Mouse (Mus musculus) limb, embryonic 11.5 days (tissue): Measurements from ENCODE around the gene Fxyd4. TPM values are rescaled to one million over a fixed set of nuclear protein-coding genes. Genes with fewer than 3 reads are reported as not detected.

Experiments
- ATAC-seq: fragments of 200-750 bp; cut with Nextera tagmentation; 2 replicates; pipeline ENCODE4 v1.8.0; 2017; ENCODE audit warnings: low read depth; ENCODE audit not compliant: insufficient number of reproducible peaks, low FRiP score, low TSS enrichment
- DNase-seq: peaks from one replicate; pipeline ENCODE4 v3.0.0-alpha.2; 2015; ENCODE audit warnings: low spot score
- H3K27ac ChIP-seq: fragments of 300-500 bp; sonication (generic); replicated peaks from 2 replicates; pipeline ENCODE4 v1.5.1; 2014; ENCODE audit warnings: low read depth, mild to moderate bottlenecking, low read length
- H3K27me3 ChIP-seq: fragments of 300-500 bp; sonication (generic); 2 replicates; pipeline ENCODE4 v1.6.1; 2014; ENCODE audit warnings: mild to moderate bottlenecking, low read length, mixed read lengths; ENCODE audit not compliant: control insufficient read depth, insufficient read depth
- H3K36me3 ChIP-seq: fragments of 300-500 bp; sonication (generic); 2 replicates; pipeline ENCODE4 v1.6.1; 2014; ENCODE audit warnings: mild to moderate bottlenecking, low read length, moderate library complexity, mixed read lengths; ENCODE audit not compliant: control insufficient read depth, insufficient read depth
- H3K4me1 ChIP-seq: fragments of 300-500 bp; sonication (generic); 2 replicates; pipeline ENCODE4 v1.6.1; 2014; ENCODE audit warnings: low read length, mixed read lengths; ENCODE audit not compliant: control insufficient read depth, insufficient read depth
- H3K4me2 ChIP-seq: fragments of 300-500 bp; sonication (generic); 2 replicates; pipeline ENCODE4 v1.6.1; 2014; ENCODE audit warnings: low read depth, mild to moderate bottlenecking, moderate library complexity; ENCODE audit not compliant: severe bottlenecking
- H3K4me3 ChIP-seq: fragments of 300-500 bp; sonication (generic); 2 replicates; pipeline ENCODE4 v1.5.1; 2014; ENCODE audit warnings: low read depth, low read length
- H3K9ac ChIP-seq: fragments of 300-500 bp; sonication (generic); 2 replicates; pipeline ENCODE4 v1.6.1; 2014; ENCODE audit warnings: mild to moderate bottlenecking, low read length
- H3K9me3 ChIP-seq: fragments of 300-500 bp; sonication (generic); 2 replicates; pipeline ENCODE4 v1.6.1; 2016; ENCODE audit warnings: low read length; ENCODE audit not compliant: control insufficient read depth
- WGBS: fragments of 180-500 bp; shearing (Covaris S2); extraction: QIAGEN DNeasy Blood & Tissue Kit; methylation state at CpG from one replicate; pipeline ENCODE4 v1.1.7; 2014; 5-methylcytosine and 5-hydroxymethylcytosine counted together
- polyA plus RNA-seq: library from polyadenylated mRNA; unstranded; fragments of >200 nt; fragmentation: Nextera tagmentation; extraction: Ambion mirVana; gene quantifications from 2 replicates; pipeline ENCODE4 v1.2.1, GENCODE M21; 2014

The Fxyd4 gene
- polyA plus RNA-seq: 2.0 and 3.9 TPM in 2 replicates

DNA sequence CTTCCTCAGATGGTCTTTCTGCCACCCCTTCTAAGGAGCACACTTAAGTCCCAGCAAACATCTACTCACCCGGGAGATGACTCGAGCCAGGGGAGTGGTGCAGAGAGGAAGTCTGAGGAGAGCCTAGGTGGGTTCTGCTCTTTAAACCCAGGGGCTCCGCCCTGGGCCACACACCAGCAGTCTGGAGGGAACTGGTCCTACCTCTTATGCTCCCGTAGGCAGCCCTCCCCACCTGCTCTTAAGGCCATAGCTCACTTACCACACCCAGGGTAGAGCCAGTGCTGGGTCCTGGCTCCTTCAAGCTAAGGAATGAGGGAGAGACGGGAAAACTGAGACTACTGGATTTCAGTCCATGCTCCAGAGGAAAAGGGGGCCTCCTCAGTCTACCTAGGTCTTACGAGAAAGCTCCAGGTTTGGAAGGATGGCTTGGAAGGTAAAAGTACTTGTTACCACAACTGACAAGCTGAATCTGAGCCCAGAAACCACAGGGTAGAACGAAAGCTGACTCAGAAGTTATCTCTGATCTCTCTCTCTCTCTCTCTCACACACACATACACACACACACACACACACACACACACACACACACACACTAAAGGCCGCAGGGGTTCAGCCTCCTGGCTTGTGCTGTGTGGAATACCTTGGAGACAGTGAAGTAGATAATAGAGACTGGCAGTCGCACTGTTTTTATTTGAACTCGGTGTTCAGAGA lies at the start of gene Fxyd4:
Gene Fxyd4 (minus strand): TSS at position 471 of the 711 bp plus-strand sequence.
- H3K36me3 ChIP-seq: no peaks in the 10 kb centered on the region
- no peak within 1 kb of the TSS for H3K27ac ChIP-seq
- no peak within 1 kb of the TSS for H3K4me3 ChIP-seq
- no peak for DNase-seq
- no peak within 1 kb of the TSS for H3K9ac ChIP-seq
- no peak within 1 kb of the TSS for H3K4me2 ChIP-seq
- H3K4me1 ChIP-seq: no peaks in the 10 kb centered on the region
- ATAC-seq: no peak
- H3K27me3 ChIP-seq: no peaks in the 10 kb centered on the region
- WGBS: 79% methylated on average over 10 of the region's 10 CpGs
- no peaks in the 10 kb centered on the region for H3K9me3 ChIP-seq

DNA sequence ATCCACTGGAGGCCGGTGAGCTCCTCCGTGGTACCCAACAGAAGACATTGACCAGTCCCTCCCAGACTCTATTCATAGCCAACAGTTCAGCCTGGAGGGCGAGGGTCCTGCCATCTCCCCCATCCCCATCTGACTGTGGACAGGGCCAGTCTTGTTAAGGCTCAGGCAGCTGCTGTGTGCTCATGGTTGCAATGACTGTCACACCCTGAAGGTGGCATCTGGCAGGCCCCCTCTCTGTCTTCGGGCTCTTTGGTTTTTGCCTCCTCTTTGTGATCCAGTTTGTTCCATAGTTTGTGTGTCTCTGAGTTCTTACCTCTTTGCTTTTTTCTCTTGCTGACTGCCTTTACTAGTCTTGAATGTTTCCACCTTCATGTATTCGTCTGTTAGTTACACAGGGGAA lies 49.7 kb upstream of the Fxyd4 start:
- no peak overlapping the region for H3K4me2 ChIP-seq
- no peak for DNase-seq
- H3K36me3 ChIP-seq: no peaks in the 10 kb centered on the region
- no peak for ATAC-seq
- H3K4me1 ChIP-seq: no peaks in the 10 kb centered on the region
- no peak overlapping the region for H3K9ac ChIP-seq
- WGBS: 61% methylated on average over 5 of the region's 5 CpGs
- H3K9me3 ChIP-seq: no peaks in the 10 kb centered on the region
- H3K4me3 ChIP-seq: no peak overlapping the region
- H3K27me3 ChIP-seq: no peaks in the 10 kb centered on the region
- no peak overlapping the region for H3K27ac ChIP-seq

DNA sequence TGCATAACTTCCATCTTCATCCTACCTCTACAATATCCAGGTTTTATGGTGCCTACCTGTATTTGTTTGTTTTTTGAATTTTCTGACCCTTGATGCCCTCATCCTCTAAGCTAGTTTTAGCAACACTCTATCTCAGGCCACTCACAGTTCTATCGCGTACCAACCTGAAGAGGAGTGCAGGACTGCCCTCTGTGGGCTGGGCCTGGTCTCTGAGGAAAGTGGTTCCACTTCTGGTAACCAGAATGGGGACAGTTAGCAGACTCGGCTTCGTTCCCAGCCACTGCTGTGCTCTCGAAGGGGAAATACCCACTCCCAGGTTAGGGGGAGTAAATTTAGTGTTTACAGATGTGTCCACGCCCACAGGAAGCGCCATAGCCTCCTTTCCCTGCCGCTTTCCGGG lies 29.2 kb upstream of the Fxyd4 start:
- H3K27ac ChIP-seq: no peak overlapping the region
- H3K27me3 ChIP-seq: no peaks in the 10 kb centered on the region
- H3K4me2 ChIP-seq: no peak overlapping the region
- ATAC-seq (no peak), DNase-seq (no peak)
- H3K9ac ChIP-seq: no peak overlapping the region
- H3K9me3 ChIP-seq: no peaks in the 10 kb centered on the region
- no peak overlapping the region for H3K4me3 ChIP-seq
- no peaks in the 10 kb centered on the region for H3K36me3 ChIP-seq
- WGBS: 27% methylated on average over 9 of the region's 9 CpGs
- no peaks in the 10 kb centered on the region for H3K4me1 ChIP-seq

DNA sequence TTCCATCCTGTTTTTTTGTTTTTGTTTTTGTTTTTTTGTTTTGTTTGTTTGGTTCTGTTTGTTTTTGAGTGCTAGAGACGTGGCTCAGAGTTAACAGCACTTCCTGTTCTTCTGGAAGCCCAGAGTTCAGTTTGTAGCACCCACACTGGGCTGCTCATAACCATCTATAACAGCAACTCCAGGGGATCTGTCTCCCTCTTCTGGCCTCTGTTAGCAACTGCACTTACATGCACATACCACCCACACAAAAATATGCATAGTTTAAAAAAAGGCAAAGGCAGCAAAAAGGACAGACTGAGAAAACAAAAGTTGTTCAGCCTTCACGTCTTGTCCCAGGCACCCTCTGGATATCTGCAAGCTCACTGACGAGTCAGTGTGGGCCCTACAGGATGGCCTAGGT lies 25.7 kb upstream of the Fxyd4 start:
- no peaks in the 10 kb centered on the region for H3K9me3 ChIP-seq
- no peak overlapping the region for H3K4me2 ChIP-seq
- ATAC-seq (no peak), DNase-seq (no peak)
- no peak overlapping the region for H3K27ac ChIP-seq
- H3K27me3 ChIP-seq: no peaks in the 10 kb centered on the region
- no peaks in the 10 kb centered on the region for H3K4me1 ChIP-seq
- no peaks in the 10 kb centered on the region for H3K36me3 ChIP-seq
- WGBS: 88% methylated on average over 3 of the region's 3 CpGs
- no peak overlapping the region for H3K9ac ChIP-seq
- H3K4me3 ChIP-seq: no peak overlapping the region

DNA sequence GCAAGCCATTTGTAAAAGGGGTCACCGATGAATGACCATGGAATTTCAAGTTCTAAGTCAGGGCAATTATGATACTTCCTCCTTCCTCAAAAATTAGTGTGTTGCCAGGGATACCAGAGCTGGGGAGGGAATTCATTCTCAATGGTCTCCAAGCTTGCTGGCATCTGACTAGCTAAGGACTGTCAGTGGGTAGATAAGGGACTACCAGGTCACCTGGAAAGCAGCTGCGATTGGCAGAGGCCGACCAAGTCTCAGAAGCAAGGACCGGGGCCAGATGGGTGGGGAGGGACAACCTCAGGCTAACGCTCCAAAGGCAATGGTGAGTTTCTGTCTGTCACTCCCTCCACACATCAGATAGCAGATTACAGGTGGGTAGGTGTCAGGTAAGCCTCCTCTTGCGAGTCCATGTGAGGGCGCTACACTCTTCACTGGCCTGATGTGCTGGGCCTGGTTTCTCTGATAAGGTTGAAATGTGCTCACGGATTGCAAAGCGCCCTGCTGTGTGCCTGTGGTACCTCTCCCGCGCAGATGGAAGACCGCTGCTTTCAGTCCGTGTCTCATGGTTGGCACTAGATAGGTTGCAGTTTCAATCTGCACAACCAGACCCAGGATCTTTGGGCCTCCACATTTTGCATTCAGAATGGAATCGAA lies 19.5 kb upstream of the Fxyd4 start:
- Histone ChIP-seq H3K36me3 (no peaks in the 10 kb centered on the region), H3K27me3 (no peaks in the 10 kb centered on the region), H3K27ac (no peak overlapping the region), H3K9me3 (no peaks in the 10 kb centered on the region), H3K4me3 (no peak overlapping the region), H3K9ac (no peak overlapping the region), H3K4me1 (no peaks in the 10 kb centered on the region), H3K4me2 (no peak overlapping the region)
- ATAC-seq (no peak), DNase-seq (no peak)
- 19% methylated on average over 14 of the region's 14 CpGs for WGBS

DNA sequence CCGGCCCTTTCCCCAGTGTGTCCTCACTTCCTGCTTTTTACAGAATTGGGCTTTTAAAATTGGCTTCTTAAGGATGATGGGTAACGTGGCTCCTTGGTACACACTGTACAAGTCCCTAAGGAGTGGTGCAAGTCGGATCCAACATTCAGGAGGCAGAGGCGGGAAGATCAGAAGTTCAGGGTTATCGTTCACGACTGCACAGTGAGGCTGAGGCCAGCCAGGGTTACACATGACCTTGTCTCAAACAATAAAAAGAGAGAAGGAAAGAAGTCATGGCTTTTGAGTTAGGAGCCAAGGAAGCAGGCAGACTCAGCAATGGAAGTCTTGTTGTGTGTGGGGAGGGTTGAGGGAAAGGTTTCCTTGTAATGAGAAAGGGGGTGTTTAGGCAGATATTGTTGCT lies 18.7 kb upstream of the Fxyd4 start:
- no peaks in the 10 kb centered on the region for H3K9me3 ChIP-seq
- WGBS: 77% methylated on average over 6 of the region's 6 CpGs
- no peak overlapping the region for H3K9ac ChIP-seq
- no peaks in the 10 kb centered on the region for H3K27me3 ChIP-seq
- H3K4me1 ChIP-seq: no peaks in the 10 kb centered on the region
- no peak for ATAC-seq
- DNase-seq: no peak
- no peak overlapping the region for H3K27ac ChIP-seq
- H3K4me3 ChIP-seq: no peak overlapping the region
- no peak overlapping the region for H3K4me2 ChIP-seq
- no peaks in the 10 kb centered on the region for H3K36me3 ChIP-seq

DNA sequence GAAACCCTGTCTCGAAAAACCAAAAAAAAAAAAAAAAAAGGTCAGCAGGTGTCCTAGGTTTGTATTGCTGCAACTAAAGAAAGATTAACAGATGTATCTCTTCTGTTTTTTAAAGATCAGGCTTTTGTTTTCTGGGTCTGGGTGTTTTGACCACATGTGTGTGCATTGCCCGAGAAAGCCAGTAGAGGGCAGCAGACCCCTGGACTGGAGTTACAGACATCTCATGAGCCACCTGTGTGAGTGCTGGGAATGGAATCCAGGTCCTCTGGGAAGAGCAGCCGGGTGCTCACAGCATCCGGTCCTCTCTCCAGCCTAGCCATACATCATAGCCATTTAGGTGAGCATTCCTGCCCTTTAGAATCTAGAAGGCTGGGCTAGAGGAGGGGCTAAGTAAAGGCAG lies 14.8 kb upstream of the Fxyd4 start:
- Histone ChIP-seq H3K9ac (no peak overlapping the region), H3K9me3 (no peaks in the 10 kb centered on the region), H3K27ac (no peak overlapping the region), H3K4me2 (no peak overlapping the region), H3K4me1 (no peaks in the 10 kb centered on the region), H3K4me3 (no peak overlapping the region), H3K27me3 (no peaks in the 10 kb centered on the region), H3K36me3 (no peaks in the 10 kb centered on the region)
- 86% methylated on average over 4 of the region's 4 CpGs for WGBS
- ATAC-seq (no peak), DNase-seq (no peak)

DNA sequence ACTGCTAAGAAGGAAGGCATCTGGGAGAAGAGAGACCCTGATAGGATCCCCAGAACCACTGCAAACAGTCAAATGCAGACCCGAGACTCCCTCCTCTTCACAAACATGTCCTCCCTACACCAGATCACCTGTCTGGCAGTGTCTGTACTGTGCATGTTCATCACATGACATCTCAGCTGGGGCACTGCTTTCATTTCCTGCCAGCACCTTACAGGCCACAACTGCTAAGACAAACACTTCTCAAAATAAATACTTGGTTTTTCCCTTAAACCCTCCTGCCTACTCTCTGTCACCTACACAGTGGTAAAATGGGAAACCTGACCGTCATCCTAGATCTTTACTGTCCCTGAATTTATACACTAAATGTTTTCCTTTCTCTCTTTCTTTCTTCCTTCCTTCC lies 6.4 kb upstream of the Fxyd4 start:
- 90% methylated on average over 2 of the region's 2 CpGs for WGBS

More for the DNA sequence above, 6.4 kb upstream of the Fxyd4 start:
- ATAC-seq: no peak
- Histone ChIP-seq H3K36me3 (no peaks in the 10 kb centered on the region), H3K4me3 (no peak overlapping the region), H3K27ac (no peak overlapping the region), H3K4me2 (no peak overlapping the region), H3K4me1 (no peaks in the 10 kb centered on the region), H3K9ac (no peak overlapping the region), H3K9me3 (no peaks in the 10 kb centered on the region), H3K27me3 (no peaks in the 10 kb centered on the region)
- no peak for DNase-seq
